Mouse (Mus musculus): Measurements from ENCODE around the gene Tgfb1. TPM values are rescaled to one million over a fixed set of nuclear protein-coding genes. Genes with fewer than 3 reads are reported as not detected.

Gene Tgfb1
- polyA plus RNA-seq, 1 experiment from 2014 or later = 2.5 TPM

DNA sequence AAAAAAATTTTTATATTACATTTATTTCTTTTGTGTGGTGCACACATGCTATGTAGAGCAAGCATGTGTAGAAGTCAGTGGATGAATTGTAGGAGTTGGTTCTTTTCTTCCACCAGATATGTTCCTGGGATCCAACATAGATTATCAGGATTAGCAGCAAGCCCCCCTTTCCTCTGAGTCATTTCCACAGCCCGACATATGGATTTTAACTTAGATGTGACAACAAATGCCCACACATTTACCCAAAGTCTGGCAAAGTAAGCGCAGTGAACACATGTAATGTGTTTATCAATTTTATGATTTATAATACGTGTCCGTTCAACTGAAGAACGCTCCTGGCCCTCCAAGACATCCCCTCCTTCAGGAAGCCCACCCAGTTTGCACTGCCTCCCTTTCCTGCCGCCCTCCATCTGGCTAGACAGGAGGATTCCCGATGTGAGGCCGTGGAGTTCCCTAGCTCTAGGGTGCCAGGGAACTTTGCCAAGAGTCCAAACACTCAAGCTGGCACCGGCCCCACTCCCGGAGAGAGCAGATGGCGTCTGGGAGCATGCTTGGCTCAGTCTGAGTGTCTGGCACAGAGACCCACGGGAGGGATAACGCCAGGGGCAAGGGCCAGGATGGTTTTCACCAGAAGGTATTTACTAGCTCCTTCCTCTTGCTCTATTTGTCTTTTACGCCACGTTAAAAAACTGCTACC is 10.6 kb upstream of the Tgfb1 start:
- no peak overlapping the region for H3K4me3 ChIP-seq
- H3K27ac ChIP-seq = no peak overlapping the region
- ATAC-seq (ENCODE audit: insufficient number of reproducible peaks, insufficient read depth, low FRiP score, low TSS enrichment) = no peak
- H3K4me1 ChIP-seq = peaks cover 8% of the 10 kb centered on the region; the same call in 1 of the 2 replicates
- no peak overlapping the region for H3K4me2 ChIP-seq (replicated peaks)
- no peaks in the 10 kb centered on the region for H3K36me3 ChIP-seq
- WGBS = 81% methylated on average over 15 of the region's 15 CpGs
- peaks cover 40% of the 10 kb centered on the region for H3K27me3 ChIP-seq
- no peak overlapping the region for H3K9ac ChIP-seq
- no peaks in the 10 kb centered on the region for H3K9me3 ChIP-seq

DNA sequence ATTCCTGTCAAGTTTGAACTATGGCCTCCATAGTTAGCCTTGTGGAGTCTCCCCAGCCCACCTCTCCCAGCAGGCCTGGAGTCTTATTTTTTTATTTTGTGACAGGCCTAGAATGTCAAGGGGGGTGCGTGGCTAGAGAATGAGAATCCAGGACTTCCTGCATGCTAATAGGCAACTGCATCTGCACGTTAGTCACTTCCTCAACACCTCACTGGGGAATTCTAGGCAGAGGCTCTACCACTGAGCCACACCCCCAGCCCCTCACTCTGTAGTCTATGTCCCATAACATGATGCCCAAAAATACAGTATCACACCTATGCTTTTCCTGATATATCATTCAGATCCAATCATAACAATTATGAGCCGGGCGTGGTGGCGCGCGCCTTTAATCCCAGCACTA is 9.8 kb upstream of the Tgfb1 start:
- peaks cover 40% of the 10 kb centered on the region for H3K27me3 ChIP-seq
- no peak overlapping the region for H3K9ac ChIP-seq
- no peak overlapping the region for H3K4me2 ChIP-seq (replicated peaks)
- peaks cover 11% of the 10 kb centered on the region; the same call in 1 of the 2 replicates for H3K4me1 ChIP-seq
- WGBS = 90% methylated on average over 7 of the region's 7 CpGs
- no peaks in the 10 kb centered on the region for H3K36me3 ChIP-seq
- ATAC-seq (ENCODE audit: insufficient number of reproducible peaks, insufficient read depth, low FRiP score, low TSS enrichment) = no peak
- H3K4me3 ChIP-seq = no peak overlapping the region
- H3K27ac ChIP-seq = no peak overlapping the region
- H3K9me3 ChIP-seq = no peaks in the 10 kb centered on the region

- peaks cover 19% of the 10 kb centered on the region for H3K27me3 ChIP-seq
- 0 out of 2 replicates have a peak, but pooled peaks cover 4% of the 10 kb centered on the region for H3K36me3 ChIP-seq
- no peaks in the 10 kb centered on the region for H3K9me3 ChIP-seq
- H3K4me1 ChIP-seq = peaks cover 11% of the 10 kb centered on the region; the same call in 1 of the 2 replicates
- ATAC-seq (ENCODE audit: insufficient number of reproducible peaks, insufficient read depth, low FRiP score, low TSS enrichment) = no peak
- H3K4me3 ChIP-seq = peak overlapping the region; percentile 56
- 11% methylated on average over 6 of the region's 6 CpGs for WGBS
- H3K9ac ChIP-seq = peak overlapping the region; percentile 24; the same call in 1 of the 2 replicates
- H3K27ac ChIP-seq = peak overlapping the region; percentile 92; the same call in 1 of the 2 replicates
- peak overlapping the region; percentile 56 for H3K4me2 ChIP-seq (replicated peaks)
Measured at GRCm38 (mm10) chr7:25679971-25680370, 6.8 kb upstream of the Tgfb1 start.

- H3K4me3 ChIP-seq = peak within 1 kb of the TSS; percentile 56
- 0 out of 2 replicates have a peak, but pooled peaks cover 4% of the 10 kb centered on the region for H3K36me3 ChIP-seq
- peak within 1 kb of the TSS; percentile 56 for H3K4me2 ChIP-seq (replicated peaks)
- peak; percentile 93 for ATAC-seq (ENCODE audit: insufficient number of reproducible peaks, insufficient read depth, low FRiP score, low TSS enrichment)
- H3K27ac ChIP-seq = peak within 1 kb of the TSS; percentile 92
- H3K4me1 ChIP-seq = peaks cover 11% of the 10 kb centered on the region; the same call in 1 of the 2 replicates
- peaks cover 18% of the 10 kb centered on the region for H3K27me3 ChIP-seq
- no peaks in the 10 kb centered on the region for H3K9me3 ChIP-seq
- H3K9ac ChIP-seq = peak within 1 kb of the TSS; percentile 42; the same call in 1 of the 2 replicates
- under 1% methylated on average over 46 of the region's 46 CpGs for WGBS
Measured at GRCm38 (mm10) chr7:25680514-25681258, 6.1 kb upstream of the Tgfb1 start, which contains the start of gene B9d2. TSS of gene B9d2 (plus strand) at chr7:25680780.

GRCm38 (mm10) chr7:25681341-25682231 is 5.2 kb upstream of the Tgfb1 start:
- peak overlapping the region; percentile 56 for H3K4me2 ChIP-seq (replicated peaks)
- peaks cover 20% of the 10 kb centered on the region; the same call in 1 of the 2 replicates for H3K4me1 ChIP-seq
- H3K36me3 ChIP-seq = 0 out of 2 replicates have a peak, but pooled peaks cover 4% of the 10 kb centered on the region
- ATAC-seq (ENCODE audit: insufficient number of reproducible peaks, insufficient read depth, low FRiP score, low TSS enrichment) = no peak
- H3K9me3 ChIP-seq = no peaks in the 10 kb centered on the region
- WGBS = 58% methylated on average over 15 of the region's 15 CpGs
- peaks cover 19% of the 10 kb centered on the region for H3K27me3 ChIP-seq
- H3K4me3 ChIP-seq = peak overlapping the region; percentile 56; the same call in 1 of the 2 replicates
- 0 out of 2 replicates have a peak overlapping the region, but pooled peaks have one; percentile 92 for H3K27ac ChIP-seq
- no peak overlapping the region for H3K9ac ChIP-seq

DNA sequence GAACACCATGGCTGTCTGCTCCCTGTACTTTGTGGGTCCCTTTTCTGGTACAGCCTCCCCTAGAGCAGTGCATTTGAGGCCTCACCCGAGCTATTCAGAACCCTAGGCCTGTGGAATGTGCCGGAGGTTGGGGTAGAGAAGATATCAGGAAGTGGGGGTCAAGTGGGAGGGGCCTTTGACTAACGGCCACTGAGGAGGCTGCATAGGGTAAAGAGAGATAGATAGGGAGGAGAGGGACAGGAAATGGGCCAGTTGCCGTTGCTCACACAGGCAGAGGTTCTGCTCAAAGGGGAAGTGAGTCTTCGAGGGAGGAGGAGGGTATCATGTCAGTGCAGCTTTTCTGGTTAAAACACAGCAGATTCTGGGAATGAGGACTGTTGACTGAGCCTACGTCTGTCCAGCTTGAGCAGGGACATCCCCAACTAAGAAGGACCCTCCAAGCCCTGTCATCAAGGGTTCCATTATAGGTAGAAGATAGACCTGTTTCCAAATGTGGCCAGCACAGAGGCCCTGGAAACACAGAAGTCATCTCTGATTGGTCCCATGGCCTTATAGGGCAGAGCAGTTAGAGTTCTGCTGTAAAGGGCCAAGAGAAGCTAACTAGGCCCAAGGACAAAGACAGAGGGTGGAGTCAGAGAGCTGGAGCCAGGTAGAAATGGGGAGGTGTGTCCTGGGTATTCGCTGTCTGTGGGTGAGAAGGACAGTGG is 3.2 kb upstream of the Tgfb1 start:
- Histone ChIP-seq H3K36me3 (0 out of 2 replicates have a peak, but pooled peaks cover 4% of the 10 kb centered on the region), H3K9me3 (no peaks in the 10 kb centered on the region), H3K4me3 (no peak overlapping the region), H3K27ac (no peak overlapping the region), H3K27me3 (peaks cover 35% of the 10 kb centered on the region), H3K4me1 (peaks cover 32% of the 10 kb centered on the region), H3K4me2 (replicated peaks) (no peak overlapping the region), H3K9ac (no peak overlapping the region)
- ATAC-seq (ENCODE audit: insufficient number of reproducible peaks, insufficient read depth, low FRiP score, low TSS enrichment) = no peak
- 62% methylated on average over 7 of the region's 7 CpGs for WGBS

DNA sequence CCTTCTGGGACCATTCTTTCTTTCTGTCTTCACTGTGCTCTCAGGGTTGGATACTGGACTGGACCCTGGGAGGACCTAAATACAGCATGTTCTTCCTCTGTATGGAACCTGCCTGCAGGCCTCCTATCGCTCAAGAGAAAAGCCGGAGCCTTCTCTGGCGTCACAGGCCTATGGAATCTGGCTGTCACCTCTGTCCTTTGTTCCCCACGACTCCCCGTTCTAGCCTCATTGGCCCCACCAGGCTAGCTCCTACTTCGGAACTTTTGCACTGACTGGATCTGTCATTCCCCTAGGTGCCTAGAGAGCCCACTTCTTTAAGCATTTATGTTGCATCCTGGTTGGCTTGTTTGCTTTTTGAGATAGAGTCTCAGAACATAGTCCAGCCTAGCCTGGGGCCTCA is 2.1 kb upstream of the Tgfb1 start:
- WGBS = 85% methylated on average over 6 of the region's 6 CpGs
- no peak overlapping the region for H3K4me2 ChIP-seq (replicated peaks)
- no peak overlapping the region for H3K4me3 ChIP-seq
- ATAC-seq (ENCODE audit: insufficient number of reproducible peaks, insufficient read depth, low FRiP score, low TSS enrichment) = no peak
- H3K36me3 ChIP-seq = 0 out of 2 replicates have a peak, but pooled peaks cover 4% of the 10 kb centered on the region
- no peaks in the 10 kb centered on the region for H3K9me3 ChIP-seq
- H3K9ac ChIP-seq = no peak overlapping the region
- peaks cover 41% of the 10 kb centered on the region for H3K27me3 ChIP-seq
- H3K27ac ChIP-seq = no peak overlapping the region
- H3K4me1 ChIP-seq = peaks cover 32% of the 10 kb centered on the region

DNA sequence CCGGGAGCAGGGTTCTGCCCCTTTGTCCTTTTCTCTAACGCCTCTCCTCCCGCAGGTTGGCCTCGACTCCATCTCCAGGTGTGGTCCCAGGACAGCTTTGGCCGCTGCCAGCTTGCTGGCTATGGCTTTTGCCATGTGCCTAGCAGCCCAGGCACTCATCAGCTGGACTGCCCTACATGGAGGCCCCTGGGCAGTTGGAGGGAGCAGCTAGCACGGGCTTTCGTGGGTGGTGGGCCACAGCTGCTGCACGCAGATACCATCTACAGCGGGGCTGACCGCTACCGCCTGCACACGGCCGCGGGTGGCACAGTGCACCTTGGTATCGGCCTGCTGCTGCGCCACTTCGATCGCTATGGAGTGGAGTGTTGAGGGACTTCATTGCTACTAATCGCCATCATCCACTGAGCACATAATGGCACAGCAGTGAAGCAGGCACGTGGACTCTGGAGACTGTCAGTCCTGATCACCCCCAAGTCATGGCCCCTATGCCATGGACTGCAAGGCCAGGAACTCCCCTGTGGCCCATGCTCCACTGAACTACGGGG is 804 bp upstream of the Tgfb1 start:
- peaks cover 27% of the 10 kb centered on the region for H3K4me1 ChIP-seq
- H3K9ac ChIP-seq = no peak overlapping the region
- peaks cover 53% of the 10 kb centered on the region for H3K27me3 ChIP-seq
- 74% methylated on average over 21 of the region's 21 CpGs for WGBS
- H3K4me3 ChIP-seq = peak overlapping the region; percentile 57
- no peaks in the 10 kb centered on the region for H3K9me3 ChIP-seq
- ATAC-seq (ENCODE audit: insufficient number of reproducible peaks, insufficient read depth, low FRiP score, low TSS enrichment) = no peak
- peak overlapping the region; percentile 78 for H3K4me2 ChIP-seq (replicated peaks)
- 0 out of 2 replicates have a peak, but pooled peaks cover 4% of the 10 kb centered on the region for H3K36me3 ChIP-seq
- no peak overlapping the region for H3K27ac ChIP-seq

GRCm38 (mm10) chr7:25687811-25688401 is 1.1 kb downstream of the Tgfb1 start:
- H3K27ac ChIP-seq = peak overlapping the region; percentile 55; the same call in 1 of the 2 replicates
- 0 out of 2 replicates have a peak, but pooled peaks cover 2% of the 10 kb centered on the region for H3K36me3 ChIP-seq
- 0 out of 2 replicates have a peak, but pooled peaks cover 4% of the 10 kb centered on the region for H3K9me3 ChIP-seq
- peaks cover 54% of the 10 kb centered on the region for H3K27me3 ChIP-seq
- whole genome bisulfite sequencing = under 1% methylated on average over 47 of the region's 47 CpGs
- no peak for ATAC-seq (ENCODE audit: insufficient number of reproducible peaks, insufficient read depth, low FRiP score, low TSS enrichment)
- peak overlapping the region; percentile 57 for H3K4me3 ChIP-seq
- peak overlapping the region; percentile 78 for H3K4me2 ChIP-seq (replicated peaks)
- H3K4me1 ChIP-seq = peaks cover 21% of the 10 kb centered on the region
- H3K9ac ChIP-seq = peak overlapping the region; percentile 54

All from embryonic facial prominence, embryonic 12.5 days (tissue).